Mouse (Mus musculus) Patski (cell line): ENCODE data around the gene Cfb. TPM values are rescaled to one million over a fixed set of nuclear protein-coding genes. Genes with fewer than 3 reads are reported as not detected.

Experiments used
- ATAC-seq: fragments of 100-300 bp; one replicate; pipeline ENCODE4 v1.8.0; 2021
- CTCF ChIA-PET: fragments of 350-600 bp; sonication (Branson Sonifier 250); formaldehyde crosslinking; loops from one replicate; lab custom pipeline; 2022; ENCODE audit warnings: inconsistent platforms; lab: Charles Lee
- POLR2A ChIA-PET: fragments of 350-600 bp; sonication (Branson Sonifier 250); formaldehyde crosslinking; loops from one replicate; lab custom pipeline; 2022; ENCODE audit warnings: antibody characterized with exemption, inconsistent platforms; lab: Charles Lee
- DNase-seq: peaks from one replicate; pipeline ENCODE4 v3.0.0-alpha.2; 2011; ENCODE audit warnings: low read depth, low spot score
- H3K27me3 ChIP-seq: fragments of 371-371 bp; one replicate; pipeline ENCODE4 v1.5.1; 2021
- CTCF ChIP-seq: fragments of 100-300 bp; IDR thresholded peaks from one replicate; pipeline ENCODE4 v1.5.1; 2021
- in situ Hi-C: fragments of 300-500 bp; cut with MboI; formaldehyde crosslinking; loops from 3 replicates; pipeline ENCODE4 v1.11.1; 2018; ENCODE audit warnings: low pct_unique_long_range_greater_than_20kb, mixed read lengths
- polyA plus RNA-seq: library from polyadenylated mRNA; unstranded; gene quantifications from one replicate; pipeline ENCODE4 v1.2.3, GENCODE M21; 2021

Gene Cfb
- polyA plus RNA-seq, 1 experiment from 2014 or later, result 3.1 TPM

GRCm38 (mm10) chr17:34897373-34898159 lies 35.2 kb upstream of the Cfb start:
- in situ Hi-C loops, result no loop called here
- H3K27me3 ChIP-seq, result no peaks in the 10 kb centered on the region
- ATAC-seq (no peak), DNase-seq (no peak)
- no peak for TF ChIP-seq CTCF
- ChIA-PET POLR2A (interaction anchor here (0.5 to 0.7 kb wide), 4 partner anchors 16 to 318 kb away, joined by 3 to 12 read pairs (median 4); partner anchors contain the start of gene Gm20547), CTCF (interaction anchor here (1.4 kb wide), 1 partner anchor 26 kb away, joined by 3 read pairs; no protein-coding TSS in a partner anchor)

DNA sequence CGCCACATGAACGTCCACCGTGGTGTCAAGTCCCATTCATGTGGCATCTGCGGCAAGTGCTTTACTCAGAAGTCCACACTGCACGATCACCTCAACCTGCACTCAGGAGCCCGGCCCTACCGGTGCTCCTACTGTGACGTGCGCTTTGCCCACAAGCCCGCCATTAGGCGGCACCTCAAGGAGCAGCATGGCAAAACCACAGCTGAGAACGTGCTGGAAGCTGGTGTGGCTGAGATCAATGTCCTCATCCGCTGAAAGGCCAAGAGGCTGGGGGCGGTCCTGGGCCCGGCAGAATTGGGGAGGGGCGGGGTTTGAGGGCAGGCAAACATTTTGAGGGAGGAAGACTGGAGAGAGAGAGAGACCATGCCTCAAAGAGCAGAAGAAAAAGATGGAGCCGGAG lies 34.0 kb upstream of the Cfb start:
- ChIA-PET POLR2A (no interaction called here), CTCF (interaction anchor here (1.4 kb wide), 1 partner anchor 28 kb away, joined by 3 read pairs; no protein-coding TSS in a partner anchor)
- no peak for DNase-seq
- no peaks in the 10 kb centered on the region for H3K27me3 ChIP-seq
- no peak for ATAC-seq
- TF ChIP-seq CTCF, result no peak
- in situ Hi-C loops, result no loop called here

DNA sequence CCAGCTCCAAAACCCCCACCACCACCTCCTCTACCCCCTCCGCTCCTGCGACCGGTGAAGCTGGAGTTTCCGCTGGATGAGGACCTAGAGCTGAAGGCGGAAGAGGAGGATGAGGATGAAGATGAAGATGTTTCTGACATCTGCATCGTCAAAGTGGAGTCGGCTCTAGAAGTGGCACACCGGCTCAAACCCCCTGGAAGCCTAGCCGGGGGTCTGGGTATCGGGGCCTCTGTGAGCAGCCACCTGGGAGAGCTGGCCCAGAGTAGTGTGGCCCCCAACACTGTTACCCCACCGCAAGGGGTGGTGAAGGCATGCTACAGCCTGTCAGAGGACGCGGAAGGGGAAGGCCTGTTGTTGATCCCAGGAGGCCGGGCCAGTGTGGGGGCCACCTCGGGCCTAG lies 33.4 kb upstream of the Cfb start:
- CTCF ChIA-PET, result interaction anchor here (1.1 kb wide), 1 partner anchor 40 kb away, joined by 5 read pairs; no protein-coding TSS in a partner anchor
- ATAC-seq, result no peak
- in situ Hi-C loops, result no loop called here
- H3K27me3 ChIP-seq, result no peaks in the 10 kb centered on the region
- TF ChIP-seq CTCF, result no peak
- DNase-seq, result no peak
- POLR2A ChIA-PET, result no interaction called here

- no peaks in the 10 kb centered on the region for H3K27me3 ChIP-seq
- DNase-seq (no peak), ATAC-seq (no peak)
- ChIA-PET CTCF (interaction anchor here (1.1 kb wide), 1 partner anchor 39 kb away, joined by 5 read pairs; no protein-coding TSS in a partner anchor), POLR2A (no interaction called here)
- in situ Hi-C loops, result loop anchor here (5.0 kb wide), 1 partner anchor 38 kb away; no protein-coding TSS in a partner anchor
- no peak for TF ChIP-seq CTCF
Measured at GRCm38 (mm10) chr17:34894801-34895530, 32.6 kb upstream of the Cfb start.

DNA sequence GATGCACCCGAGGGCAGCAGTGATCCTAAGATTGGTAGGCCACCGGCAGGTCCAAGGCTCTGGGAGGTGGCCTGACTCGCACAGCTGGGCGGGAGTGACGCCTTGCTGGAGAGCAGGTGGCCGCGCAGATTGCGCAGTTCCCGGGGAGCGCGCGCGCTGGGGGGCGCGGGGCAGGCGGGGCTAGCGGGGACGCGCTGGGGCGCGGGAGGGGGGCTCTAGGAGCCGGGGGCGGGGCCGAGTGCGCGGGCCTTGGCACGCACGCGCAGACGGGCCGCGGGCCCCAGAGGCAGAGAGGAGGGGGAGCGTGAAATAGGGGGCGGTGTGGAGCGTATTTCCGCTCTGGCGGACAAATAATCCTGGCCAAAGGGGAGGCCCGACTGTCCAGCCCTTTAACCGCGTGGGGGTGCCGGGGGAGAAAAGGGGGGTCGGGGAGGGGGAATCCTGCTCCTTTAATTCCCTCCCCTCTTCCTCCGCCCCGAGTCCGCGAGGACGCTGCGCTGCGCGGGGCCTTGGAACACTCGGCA lies 31.8 kb upstream of the Cfb start:
- no peaks in the 10 kb centered on the region for H3K27me3 ChIP-seq
- in situ Hi-C loops, result loop anchor here (5.0 kb wide), 1 partner anchor 37 kb away; no protein-coding TSS in a partner anchor
- DNase-seq (peak; percentile 75), ATAC-seq (peak; percentile 40)
- ChIA-PET POLR2A (interaction anchor here (0.9 kb wide), 1 partner anchor 10 kb away, joined by 4 read pairs; no protein-coding TSS in a partner anchor), CTCF (interaction anchor here (1.7 kb wide), 1 partner anchor 38 kb away, joined by 5 read pairs; no protein-coding TSS in a partner anchor)
- no peak for TF ChIP-seq CTCF

DNA sequence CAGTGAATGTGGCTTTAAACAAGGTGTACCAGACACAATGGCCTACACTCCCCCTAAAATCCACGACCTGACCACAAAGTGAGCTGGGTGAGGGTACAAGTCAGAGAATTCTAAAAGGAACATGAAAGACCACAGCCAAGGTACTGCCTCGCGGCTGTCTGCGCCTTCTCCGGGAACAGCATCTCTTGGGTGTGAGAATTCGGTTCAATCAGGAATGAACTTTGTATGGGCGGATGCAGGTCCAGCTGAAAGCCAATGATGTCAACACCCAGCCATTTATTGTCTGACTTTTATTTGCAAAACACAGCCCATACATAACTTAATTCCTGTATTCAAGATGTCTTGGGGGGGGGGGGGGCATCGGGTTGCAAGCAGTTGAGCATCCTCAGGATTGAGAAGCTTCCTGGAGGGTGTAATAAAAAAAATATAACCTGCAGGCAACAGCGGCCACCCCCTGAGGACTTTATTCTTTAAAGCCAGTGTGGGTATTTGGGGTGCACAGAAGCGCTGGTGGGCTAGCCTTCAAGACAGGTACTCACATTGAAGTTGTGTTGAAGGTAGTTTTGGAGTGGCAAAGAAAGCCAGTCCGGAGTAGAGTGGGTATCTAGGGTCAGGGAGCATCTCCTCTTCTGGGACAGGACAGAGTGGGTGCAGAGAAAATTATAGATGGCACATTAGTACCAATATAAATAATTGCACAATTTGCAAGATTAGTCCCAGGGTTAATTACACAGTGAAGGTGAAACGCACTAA lies 30.9 kb upstream of the Cfb start:
- no peak for TF ChIP-seq CTCF

GRCm38 (mm10) chr17:34891377-34891776 lies 29.1 kb upstream of the Cfb start:
- TF ChIP-seq CTCF, result no peak
- ATAC-seq, result no peak
- no peaks in the 10 kb centered on the region for H3K27me3 ChIP-seq
- in situ Hi-C loops, result loop anchor here (5.0 kb wide), 1 partner anchor 34 kb away; no protein-coding TSS in a partner anchor
- DNase-seq, result no peak
- ChIA-PET CTCF (interaction anchor here (0.9 kb wide), 1 partner anchor 35 kb away, joined by 4 read pairs; no protein-coding TSS in a partner anchor), POLR2A (interaction anchor here (0.6 kb wide), 1 partner anchor 34 kb away, joined by 3 read pairs; no protein-coding TSS in a partner anchor)

More for the DNA sequence above, 30.9 kb upstream of the Cfb start:
- ATAC-seq (no peak), DNase-seq (no peak)
- H3K27me3 ChIP-seq, result no peaks in the 10 kb centered on the region
- ChIA-PET CTCF (interaction anchor here (1.7 kb wide), 1 partner anchor 37 kb away, joined by 5 read pairs; no protein-coding TSS in a partner anchor), POLR2A (interaction anchor here (0.9 kb wide), 1 partner anchor 9 kb away, joined by 4 read pairs; no protein-coding TSS in a partner anchor)
- in situ Hi-C loops, result loop anchor here (5.0 kb wide), 1 partner anchor 36 kb away; no protein-coding TSS in a partner anchor

DNA sequence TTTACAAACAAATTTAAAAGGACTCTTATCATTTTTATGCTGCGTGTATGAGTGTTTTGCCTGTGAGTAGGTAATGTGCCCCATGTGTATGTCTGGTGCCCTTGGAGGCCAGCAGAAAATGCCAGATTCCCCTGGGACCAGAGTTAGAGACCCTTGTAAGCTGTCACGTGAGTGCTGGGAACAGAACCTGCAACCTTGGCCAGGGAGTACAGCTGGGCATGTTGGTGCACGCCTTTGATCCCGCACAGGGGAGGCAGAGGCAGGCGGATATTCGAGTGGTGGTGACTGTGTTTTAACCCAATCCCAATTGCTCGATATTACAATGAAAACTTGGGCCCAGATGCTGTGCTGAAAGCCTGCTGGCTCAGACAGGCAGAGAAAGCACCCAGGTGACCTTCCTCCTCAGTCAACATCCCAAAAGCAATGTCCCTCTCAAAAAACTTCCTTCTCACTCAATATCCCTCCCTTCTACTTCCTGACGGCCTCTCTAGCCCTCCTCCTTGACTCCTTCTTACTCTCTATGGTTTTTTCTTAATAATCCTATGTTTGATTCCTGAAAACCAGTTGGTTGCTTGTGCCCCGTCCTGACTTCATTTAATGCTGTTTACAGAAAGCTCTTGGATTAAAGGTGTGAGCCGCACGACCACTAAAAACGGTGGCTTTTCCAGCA lies 27.9 kb upstream of the Cfb start:
- POLR2A ChIA-PET, result no interaction called here

GRCm38 (mm10) chr17:34887942-34888341 lies 25.6 kb upstream of the Cfb start:
- no peak for DNase-seq
- TF ChIP-seq CTCF, result no peak
- in situ Hi-C loops, result no loop called here
- ChIA-PET CTCF (no interaction called here), POLR2A (no interaction called here)
- H3K27me3 ChIP-seq, result no peaks in the 10 kb centered on the region
- no peak for ATAC-seq

More for the DNA sequence above, 27.9 kb upstream of the Cfb start:
- ATAC-seq, result no peak
- in situ Hi-C loops, result loop anchor here (5.0 kb wide), 1 partner anchor 33 kb away; no protein-coding TSS in a partner anchor
- TF ChIP-seq CTCF, result no peak
- CTCF ChIA-PET, result no interaction called here
- H3K27me3 ChIP-seq, result no peaks in the 10 kb centered on the region
- DNase-seq, result no peak
